Mouse (Mus musculus): ENCODE measurements at regions not wholly inside any gene's neighbourhood (a gene's known extent, or its start where the extent isn't known, plus 50 kb on each side); places are given as distances from the start of the nearest gene placed in this dataset.

DNA sequence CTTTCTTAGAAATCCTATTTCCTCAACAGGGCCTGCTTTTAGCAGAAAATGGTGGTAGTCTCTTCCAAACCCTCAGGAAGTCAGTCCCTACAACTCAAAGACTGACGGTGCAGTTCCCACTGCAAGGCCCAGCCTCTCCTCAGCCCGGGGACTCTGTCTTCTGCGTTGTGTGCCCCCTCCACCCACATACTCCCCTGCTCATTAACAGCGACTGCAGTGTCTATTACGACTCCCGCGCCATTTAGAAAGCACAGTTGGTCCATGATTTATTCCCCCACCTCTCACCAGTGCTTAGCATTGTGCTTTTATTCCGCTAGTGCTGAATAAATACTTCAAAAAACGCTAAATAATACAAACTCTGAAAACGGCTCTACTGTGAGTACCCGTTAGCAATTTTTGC, 230.9 kb upstream of the Hes1 start:
- no peak for DNase-seq (ENCODE audit: low read depth, low spot score)

DNA sequence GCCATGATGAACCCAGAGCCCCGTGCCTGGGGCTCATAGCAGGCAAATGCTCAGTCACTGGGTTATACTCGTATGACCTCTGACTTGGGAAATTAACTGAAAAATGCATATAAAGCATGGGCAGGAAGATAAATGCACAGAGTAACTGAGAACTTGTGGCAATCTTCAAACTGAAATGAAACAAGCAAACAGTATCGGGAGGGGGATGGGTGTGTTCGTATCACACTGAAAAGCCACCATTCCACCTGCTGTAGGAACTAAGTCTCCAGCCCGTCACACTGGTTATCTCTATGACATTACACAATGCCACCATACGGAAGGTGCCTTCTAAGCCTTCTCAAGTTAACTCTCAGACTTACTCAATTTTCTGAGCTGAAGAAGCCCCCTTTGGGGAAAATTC, 230.3 kb upstream of the Hes1 start:
- DNase-seq (ENCODE audit: low read depth, low spot score): no peak

DNA sequence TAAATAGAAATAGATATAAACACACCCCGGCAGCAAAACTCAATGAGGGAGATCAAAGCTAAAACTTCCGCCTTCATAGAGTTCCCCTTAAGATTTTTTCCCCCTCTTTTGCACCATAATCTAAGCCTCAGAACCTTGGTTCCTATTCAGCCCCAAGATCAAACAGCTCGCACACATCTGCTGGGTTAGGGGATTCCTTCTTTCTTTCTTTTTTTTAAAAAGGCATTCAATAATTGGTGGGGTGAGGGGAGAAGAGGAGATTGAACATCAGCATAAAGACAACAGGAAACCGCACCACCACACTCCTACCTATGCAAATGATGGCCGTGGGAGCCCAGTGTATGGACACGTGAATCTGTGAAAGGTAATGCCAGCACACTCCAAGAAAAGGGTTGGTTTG, 229.5 kb upstream of the Hes1 start:
- no peak for DNase-seq (ENCODE audit: low read depth, low spot score)

DNA sequence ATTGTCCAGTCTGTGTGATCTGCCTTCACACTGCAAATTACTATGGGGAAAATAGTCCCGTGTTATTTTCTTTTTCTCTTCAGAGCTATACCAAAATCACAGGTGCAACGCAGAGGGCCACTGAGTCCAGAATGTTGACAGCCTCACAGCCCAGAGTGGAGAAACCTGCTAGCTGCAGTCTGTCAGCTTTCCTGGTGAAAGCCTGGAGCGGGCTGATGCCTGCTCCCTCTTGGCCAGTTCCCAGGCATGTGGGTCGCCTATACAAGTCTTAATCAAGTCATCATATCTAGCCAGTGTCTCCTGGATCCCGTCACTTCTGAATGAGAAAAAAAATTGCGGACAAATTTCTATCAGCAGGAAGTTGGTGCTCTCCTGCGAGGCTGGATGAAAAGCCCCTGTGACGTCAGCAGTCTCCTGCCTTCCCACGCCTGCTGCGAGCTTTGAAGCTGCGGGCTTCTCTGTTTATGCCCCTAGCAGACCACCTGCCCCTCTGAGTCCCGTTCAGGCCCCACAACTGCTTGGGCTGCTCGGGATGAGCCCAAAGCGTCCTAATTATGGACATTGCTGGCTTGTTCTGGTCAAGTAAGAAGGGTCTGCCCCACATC, 227.1 kb upstream of the Hes1 start:
- DNase-seq (ENCODE audit: low read depth, low spot score): no peak

DNA sequence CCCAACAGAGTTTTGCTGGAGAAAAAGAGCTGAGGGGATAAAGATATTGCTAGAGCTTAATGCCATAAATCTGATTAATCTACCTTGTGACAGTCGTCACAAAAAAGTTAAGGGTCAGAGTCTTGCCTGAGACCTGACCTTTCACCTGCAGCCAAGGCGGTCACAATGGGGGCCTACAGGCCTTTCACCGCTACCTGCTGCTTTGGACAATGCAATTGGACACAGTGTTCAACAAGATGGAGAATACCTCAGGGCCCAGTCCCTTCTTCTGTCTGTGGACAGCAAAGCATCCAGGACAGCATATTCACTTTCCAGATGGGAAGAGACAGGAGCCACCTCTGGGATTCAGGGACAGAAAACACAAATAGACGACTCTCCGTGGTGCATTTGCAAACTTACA, 226.3 kb upstream of the Hes1 start:
- no peak for DNase-seq (ENCODE audit: low read depth, low spot score)

DNA sequence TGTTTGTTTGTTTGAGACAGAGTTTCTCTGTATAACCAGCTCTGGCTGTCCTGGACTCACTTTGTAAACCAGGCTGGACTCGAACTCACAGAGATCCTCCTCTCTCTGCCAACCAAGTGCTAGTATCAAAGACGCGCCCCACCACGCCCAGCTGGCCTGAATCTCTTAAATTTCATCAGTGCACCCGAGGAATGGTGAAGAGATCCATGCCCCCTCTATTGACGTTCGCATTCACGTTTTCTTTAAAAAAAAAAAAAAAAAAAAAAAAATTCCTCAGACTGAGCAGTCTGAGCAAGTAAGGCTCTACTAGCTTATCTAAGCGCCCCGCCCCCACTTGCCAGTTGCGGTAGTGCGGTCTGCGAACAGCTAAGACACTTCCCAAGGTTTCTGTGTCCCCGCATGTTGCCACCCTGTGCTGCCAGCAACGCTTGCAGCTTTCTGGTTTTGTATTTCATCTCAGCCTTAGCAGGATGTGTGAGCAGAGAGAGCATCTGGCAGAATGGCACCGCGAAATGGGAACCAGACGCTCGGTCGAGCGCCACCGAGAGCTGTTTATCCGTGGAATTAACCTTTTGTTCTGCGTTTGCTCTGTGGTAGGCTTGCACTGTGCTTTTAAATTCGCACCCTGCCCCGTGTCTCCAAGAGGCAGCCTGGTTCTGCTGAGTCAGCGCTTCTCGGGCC, 225.1 kb upstream of the Hes1 start:
- DNase-seq (ENCODE audit: low read depth, low spot score): peak; percentile 48

DNA sequence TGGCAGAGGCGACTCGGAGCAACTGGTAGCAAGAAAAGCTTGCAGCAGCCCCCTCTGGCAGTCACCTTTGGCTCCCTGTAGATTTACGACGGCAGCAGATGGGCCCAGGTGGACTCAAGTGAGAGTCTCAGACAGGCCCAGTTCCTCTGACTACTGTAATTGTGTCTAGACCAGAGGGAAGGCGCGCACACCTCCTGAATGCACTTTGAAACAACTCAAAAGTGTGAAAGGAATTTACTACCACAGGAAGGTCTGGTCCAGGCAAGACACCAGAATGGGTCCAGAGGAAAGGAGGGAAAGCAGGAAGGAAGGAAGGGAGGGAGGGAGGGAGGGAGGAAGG, 224.6 kb upstream of the Hes1 start:
- no peak for DNase-seq (ENCODE audit: low read depth, low spot score)

- no peak for DNase-seq (ENCODE audit: low read depth, low spot score)
These were observed 223.8 kb upstream of the Hes1 start for GRCm38 (mm10) chr16:29840412-29840811.

- DNase-seq (ENCODE audit: low read depth, low spot score): no peak
These were observed 223.1 kb upstream of the Hes1 start for GRCm38 (mm10) chr16:29841132-29841531.

GRCm38 (mm10) chr16:29842071-29842470, 222.1 kb upstream of the Hes1 start:
- no peak for DNase-seq (ENCODE audit: low read depth, low spot score)

DNA sequence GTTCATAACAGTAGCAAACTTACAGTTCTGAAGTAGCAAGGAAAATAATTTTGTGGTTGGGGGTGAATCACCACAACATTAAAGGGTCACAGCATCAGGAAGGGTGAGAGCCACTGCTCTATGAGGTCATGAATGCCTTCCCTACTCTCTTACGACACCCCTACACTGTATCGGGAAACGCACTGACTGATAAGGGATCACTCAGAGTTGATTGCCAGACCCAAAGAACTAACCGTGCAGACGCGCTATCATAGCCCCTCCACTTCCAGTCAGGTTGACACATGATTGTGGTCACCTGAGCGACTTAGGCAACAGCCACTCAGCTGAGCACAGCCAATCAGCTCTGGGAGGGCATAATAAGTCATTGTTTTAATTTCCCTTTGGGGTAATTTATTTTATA, 220.7 kb upstream of the Hes1 start:
- no peak for DNase-seq (ENCODE audit: low read depth, low spot score)

GRCm38 (mm10) chr16:29844706-29845596, 219.2 kb upstream of the Hes1 start:
- DNase-seq (ENCODE audit: low read depth, low spot score): no peak

DNA sequence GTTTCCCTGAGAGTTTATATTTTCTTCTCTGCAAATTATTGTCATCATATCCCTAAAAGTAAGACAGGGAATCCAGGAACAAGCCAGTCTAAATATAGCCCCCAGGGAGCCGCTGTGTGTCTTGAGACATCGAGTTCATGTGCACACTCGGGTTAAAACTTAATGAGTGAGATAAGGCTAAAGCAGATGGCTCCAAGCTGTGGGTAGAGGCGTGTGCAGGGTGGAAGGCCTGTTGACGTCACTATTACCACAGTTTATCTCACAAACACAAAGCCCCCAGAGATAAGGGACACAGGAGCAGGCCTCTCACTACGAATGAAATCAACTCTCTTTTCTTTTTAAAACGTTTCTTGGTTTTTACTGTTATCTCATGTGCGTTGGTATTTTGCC, 218.6 kb upstream of the Hes1 start:
- no peak for DNase-seq (ENCODE audit: low read depth, low spot score)

DNA sequence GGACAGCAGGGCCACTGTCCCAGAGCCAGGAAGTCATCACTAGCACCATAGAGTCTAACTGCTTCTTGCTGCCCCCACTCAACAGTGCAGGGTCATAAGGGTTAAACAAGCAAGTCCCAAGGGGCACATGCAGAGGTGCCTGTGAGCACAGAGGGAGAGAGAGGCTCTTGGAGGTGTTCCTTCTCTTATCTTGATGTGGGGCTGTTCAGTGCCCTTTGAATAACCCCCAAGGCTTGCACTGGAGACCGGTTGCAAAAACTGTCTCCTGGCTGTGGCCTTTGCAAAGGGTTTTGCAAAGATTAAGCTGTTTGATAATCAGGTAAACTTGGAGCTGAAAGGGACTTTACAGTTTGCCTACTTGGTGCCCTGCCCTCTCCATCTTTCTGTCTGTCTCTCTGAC, 217.1 kb upstream of the Hes1 start:
- DNase-seq (ENCODE audit: low read depth, low spot score): no peak

DNA sequence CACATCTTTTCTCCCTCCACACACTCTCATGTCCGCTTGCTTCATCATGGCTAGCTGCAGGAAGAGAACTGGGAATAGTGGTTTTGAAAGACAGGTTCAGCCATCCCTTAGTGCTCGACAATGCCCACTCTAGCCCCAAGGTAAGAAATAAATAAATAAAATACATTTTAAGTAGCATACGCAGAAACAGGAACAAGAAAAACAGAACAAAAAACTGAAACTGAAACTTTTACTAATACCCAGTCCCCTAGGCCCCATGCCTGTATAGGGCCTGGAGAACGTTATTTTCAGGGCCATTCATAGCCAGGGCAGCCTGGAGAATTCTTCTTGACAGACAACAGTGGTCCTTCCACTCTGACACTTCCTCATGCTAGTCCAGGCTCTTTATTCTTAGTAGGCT, 216.4 kb upstream of the Hes1 start:
- DNase-seq (ENCODE audit: low read depth, low spot score): no peak

DNA sequence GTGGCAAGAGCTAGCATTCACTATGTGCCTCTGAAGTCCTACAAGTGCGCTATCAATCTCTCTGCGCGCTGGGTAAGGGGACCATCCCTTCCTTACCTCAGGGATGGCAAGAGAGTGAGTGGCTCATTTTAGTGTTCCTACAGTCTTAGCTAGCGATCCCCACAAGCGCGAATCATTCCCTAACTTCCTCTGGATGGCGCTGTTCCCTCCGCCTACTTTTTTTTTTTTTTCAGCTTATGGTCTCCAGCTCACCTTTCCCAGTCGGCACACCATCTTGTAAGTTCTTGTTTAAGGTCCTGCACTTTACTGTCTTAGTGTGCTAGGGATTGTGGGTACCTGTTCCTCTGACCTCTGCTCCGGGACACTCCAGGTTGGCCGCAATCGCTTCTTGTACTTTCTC, 215.7 kb upstream of the Hes1 start:
- DNase-seq (ENCODE audit: low read depth, low spot score): no peak

GRCm38 (mm10) chr16:29849511-29849910, 214.7 kb upstream of the Hes1 start:
- no peak for DNase-seq (ENCODE audit: low read depth, low spot score)

DNA sequence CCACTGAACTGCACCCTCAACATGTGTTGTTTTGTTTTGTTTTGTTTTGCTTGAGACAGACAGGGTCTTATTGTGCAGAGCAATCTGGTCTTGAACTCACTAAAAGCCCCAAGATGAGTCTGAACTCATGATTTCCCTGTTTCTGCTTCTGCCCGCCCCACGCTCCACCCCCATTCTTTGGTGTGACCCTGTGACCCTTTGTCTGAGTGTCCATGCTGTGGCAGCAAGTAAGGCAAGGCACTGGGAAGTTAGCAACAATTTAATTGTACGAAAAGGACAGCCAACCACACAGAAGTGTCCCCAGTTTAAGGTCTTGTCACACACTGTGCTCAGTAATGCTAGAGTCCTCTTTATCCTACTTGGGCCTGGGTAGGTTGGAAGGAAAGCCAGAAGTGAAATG, 213.6 kb upstream of the Hes1 start:
- DNase-seq (ENCODE audit: low read depth, low spot score): no peak

- no peak for DNase-seq (ENCODE audit: low read depth, low spot score)
These were observed 212.4 kb upstream of the Hes1 start for GRCm38 (mm10) chr16:29851827-29852226.

- DNase-seq (ENCODE audit: low read depth, low spot score): no peak
These were observed 209.2 kb upstream of the Hes1 start for GRCm38 (mm10) chr16:29854805-29855565.

GRCm38 (mm10) chr16:29856545-29856944, 207.6 kb upstream of the Hes1 start:
- no peak for DNase-seq (ENCODE audit: low read depth, low spot score)

DNA sequence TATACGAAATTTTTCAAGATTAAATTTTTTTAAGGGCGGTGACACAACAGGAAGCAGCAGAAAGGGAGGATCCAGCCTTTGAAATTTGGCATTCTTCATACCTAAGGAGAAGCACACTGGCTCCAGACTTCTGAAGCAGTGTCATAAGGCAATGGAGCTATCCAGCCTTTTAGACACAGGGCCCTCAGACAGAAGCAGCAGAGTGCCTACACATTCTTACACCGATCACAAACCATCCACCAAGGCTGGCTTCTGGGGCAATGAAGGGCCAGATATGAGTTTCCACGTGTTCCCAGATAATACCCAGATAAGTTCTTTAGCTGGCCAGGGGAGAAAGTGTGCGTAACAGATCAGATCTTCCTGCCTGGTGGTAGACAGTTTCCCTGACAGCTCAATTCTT, 205.5 kb upstream of the Hes1 start:
- DNase-seq (ENCODE audit: low read depth, low spot score): no peak

Data from WW6 (cell line).